In the genomic region with DNA sequence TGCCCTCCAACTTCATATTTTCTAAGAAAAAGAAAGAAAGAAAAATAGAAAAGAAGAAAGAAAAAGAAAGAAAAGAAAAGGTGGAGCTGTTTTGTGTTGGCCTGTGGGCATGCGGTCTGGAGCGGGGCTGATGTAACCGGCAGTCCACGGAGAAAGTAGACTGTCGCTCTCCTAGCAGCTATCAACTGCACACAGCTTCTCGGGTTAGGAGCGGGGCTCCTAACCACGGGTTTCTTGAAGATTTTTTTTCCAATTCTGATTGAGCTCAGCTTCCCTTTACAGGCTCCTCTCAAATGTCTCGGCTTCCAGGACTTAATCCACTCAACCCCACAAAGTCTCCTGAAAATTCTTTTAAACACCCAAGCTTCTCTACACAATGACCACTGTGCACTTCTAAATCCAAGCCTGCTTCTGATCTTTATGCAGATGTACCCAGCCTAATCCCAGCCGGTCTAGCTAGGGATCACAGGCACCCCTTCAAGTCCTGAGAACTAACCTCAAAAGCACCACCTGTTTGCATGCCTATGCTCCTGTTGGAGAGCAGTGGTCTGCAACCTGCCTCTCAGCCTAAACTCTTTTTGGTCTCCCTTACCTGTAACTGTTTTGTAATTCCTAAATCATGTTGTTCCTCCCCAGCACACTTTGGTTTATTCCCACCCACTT, we compare ENCODE assay signal across 15 mouse cellular contexts. TPM values are rescaled to one million over a fixed set of nuclear protein-coding genes. Genes with fewer than 3 reads are reported as not detected.
DNase-seq lines count a peak whose midpoint lies in the region; ATAC-seq lines count a peak whose summit lies in the region.
"Had no signal": no experiment of that assay in that cellular context is flagged by ENCODE, and none has a peak within 500 bp of the region (broad histone marks: within the 10 kb centered on the region; RNA-seq: fewer than 3 reads in every experiment).

No protein-coding gene starts in this region.

- no peaks in the 10 kb centered on the region for H3K27me3 ChIP-seq in heart, embryonic 13.5 days (replicated peaks)
- H3K27me3 ChIP-seq: embryonic facial prominence, embryonic 15.5 days; heart, embryonic 15.5 days; hindbrain, embryonic 15.5 days had no signal

- no peak overlapping the region for H3K4me2 ChIP-seq in heart, embryonic 13.5 days
- H3K4me2 ChIP-seq: embryonic facial prominence, embryonic 15.5 days; heart, embryonic 15.5 days; hindbrain, embryonic 15.5 days had no signal

- peaks cover 30% of the 10 kb centered on the region for H3K4me1 ChIP-seq in heart, embryonic 13.5 days

- 0 out of 2 replicates have a peak overlapping the region, but pooled peaks have one; percentile 9 for H3K9ac ChIP-seq in heart, embryonic 13.5 days
- H3K9ac ChIP-seq: embryonic facial prominence, embryonic 15.5 days; heart, embryonic 15.5 days; hindbrain, embryonic 15.5 days had no signal

- intact Hi-C loops in gastrocnemius, postnatal 14 days (cut with DNase I; ENCODE audit: low total_unique reads): no loop called here

- ATAC-seq in heart, embryonic 13.5 days (ENCODE audit: extremely low read depth, insufficient number of reproducible peaks, low FRiP score, low TSS enrichment): no peak
- peak; percentile 46 to 56; a peak in 2 of 4 replicates for ATAC-seq in hematopoietic stem cell, adult 5-6 weeks (replicated peaks in 1 of 2; ENCODE audit: insufficient read depth in 1 of 2, low FRiP score in 2 of 2, low TSS enrichment in 1 of 2, low read depth in 1 of 2, poor library complexity in 2 of 2, severe bottlenecking in 2 of 2)
- ATAC-seq in megakaryocyte-erythroid progenitor cell, adult 5-6 weeks (replicated peaks; ENCODE audit: low FRiP score, low TSS enrichment, poor library complexity, severe bottlenecking): peak; percentile 86
- ATAC-seq: forebrain, embryonic 16.5 days had no signal

- peaks cover 13% of the 10 kb centered on the region for H3K36me3 ChIP-seq in heart, embryonic 13.5 days
- H3K36me3 ChIP-seq: heart, embryonic 15.5 days; hindbrain, embryonic 15.5 days had no signal

- no peak overlapping the region for H3K27ac ChIP-seq in heart, embryonic 13.5 days (replicated peaks)
- H3K27ac ChIP-seq: embryonic facial prominence, embryonic 15.5 days; heart, embryonic 15.5 days; hindbrain, embryonic 15.5 days had no signal

- H3K4me3 ChIP-seq in heart, embryonic 13.5 days: no peak overlapping the region
- H3K4me3 ChIP-seq: embryonic facial prominence, embryonic 15.5 days; heart, embryonic 15.5 days; hindbrain, embryonic 15.5 days had no signal

- WGBS in heart, embryonic 13.5 days: 38% methylated on average over 10 of the region's 10 CpGs

- H3K9me3 ChIP-seq in heart, embryonic 13.5 days: no peaks in the 10 kb centered on the region
- H3K9me3 ChIP-seq: embryonic facial prominence, embryonic 15.5 days; heart, embryonic 15.5 days; hindbrain, embryonic 15.5 days had no signal

- no peak for DNase-seq in heart, adult 9 months (ENCODE audit: low spot score in 2 of 2)
- DNase-seq in R1 (ENCODE audit: low read depth, low spot score): peak; percentile 54
- no peak for DNase-seq in gastrocnemius, postnatal 14 days
- DNase-seq in adrenal gland, adult 2 months: no peak
- DNase-seq: cerebellum, adult 9-10 months; kidney, adult 18-20 months; kidney, postnatal 4 days; lung, postnatal 14 days had no signal

RNA-seq across cellular contexts. Expression of gene Chd6, which starts 42.6 kb away (rescaled TPM):
- 15.2 and 16.7 TPM in 2 replicates for polyA plus RNA-seq in heart, embryonic 13.5 days (2015; fragmentation: Nextera tagmentation; extraction: Ambion mirVana)
- 69.0 and 86.4 TPM in 2 replicates for total RNA-seq in hematopoietic stem cell, adult 5-6 weeks (2017)
- total RNA-seq in megakaryocyte-erythroid progenitor cell, adult 5-6 weeks (2014; fragmentation: Nextera tagmentation): 47.6 and 49.7 TPM in 2 replicates
- total RNA-seq in megakaryocyte-erythroid progenitor cell, adult 5-6 weeks (2017): 32.2 and 53.2 TPM in 2 replicates
- total RNA-seq in gastrocnemius, postnatal 14 days (2021): 10 to 100 TPM; 14.6 to 16.3 TPM
- 10 to 100 TPM; 27.7 to 34.1 TPM for total RNA-seq in adrenal gland, adult 2 months (2021)
- 5.7 and 6.6 TPM in 2 replicates for polyA plus RNA-seq in adrenal gland, adult 2 months (2012; rRNA removed)
